Mouse (Mus musculus) CH12.LX (cell line): ENCODE measurements around the gene Mrpl16.

Experiments used
- MAX ChIP-seq: IDR thresholded peaks from 2 replicates; pipeline ENCODE4 v1.6.1; 2011; ENCODE audit warnings: low read length, improper control_type of control experiment
- ZNF384 ChIP-seq: IDR thresholded peaks from 2 replicates; pipeline ENCODE4 v1.6.1; 2012; ENCODE audit warnings: low read depth, low read length, improper control_type of control experiment, inconsistent platforms

DNA sequence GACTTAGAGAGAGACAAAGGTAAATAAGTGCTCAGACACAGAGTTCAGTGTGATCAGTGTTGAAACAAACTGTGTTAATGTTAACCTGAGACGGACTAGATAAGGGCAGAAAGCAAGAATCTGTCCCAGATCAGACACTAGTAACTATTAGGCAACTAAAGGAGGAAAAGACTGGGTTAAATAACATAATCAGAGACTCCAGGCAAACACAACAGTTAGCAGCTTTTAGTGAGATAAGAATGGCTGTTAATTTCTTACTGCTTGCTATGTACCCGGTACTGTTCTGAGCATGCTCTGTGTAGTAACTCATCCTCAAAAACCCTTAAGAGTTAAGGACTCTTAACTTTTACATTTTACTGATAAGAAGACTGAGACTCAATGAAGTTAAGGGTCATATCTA lies 44.3 kb upstream of the Mrpl16 start:
- TF ChIP-seq ZNF384 (no peak), MAX (no peak)
